ENCODE assay signal across 8 mouse cellular contexts in genomic region chr6:91213287-91214218, GRCm38 (mm10). TPM values are rescaled to one million over a fixed set of nuclear protein-coding genes. Genes with fewer than 3 reads are reported as not detected.
A peak's percentile ranks its signal among the peaks of the same experiment; 100 is the strongest.
DNase-seq lines count a peak whose midpoint lies in the region; ATAC-seq and TF ChIP-seq lines count a peak whose summit lies in the region.

No protein-coding gene starts in this region.

- H3K9ac ChIP-seq in kidney, embryonic 14.5 days (ENCODE audit: low read depth, low read length) = peak overlapping the region; percentile 57
- no peak overlapping the region for H3K9ac ChIP-seq in hindbrain, embryonic 13.5 days
- H3K9ac ChIP-seq in midbrain, embryonic 14.5 days (replicated peaks; ENCODE audit: low read length) = no peak overlapping the region

- no peak for ATAC-seq in kidney, embryonic 14.5 days (ENCODE audit: low FRiP score, low TSS enrichment)
- no peak for ATAC-seq in hindbrain, embryonic 13.5 days (ENCODE audit: low FRiP score)
- no peak for ATAC-seq in midbrain, embryonic 14.5 days (ENCODE audit: low FRiP score, low TSS enrichment)
- ATAC-seq in erythroblast, adult 5-6 weeks (replicated peaks; ENCODE audit: low FRiP score, poor library complexity, severe bottlenecking) = no peak

- H3K4me1 ChIP-seq in kidney, embryonic 14.5 days (ENCODE audit: control insufficient read depth, insufficient read depth, low read length) = peaks cover 20% of the 10 kb centered on the region; the same call in 1 of the 2 replicates
- peaks cover 3% of the 10 kb centered on the region for H3K4me1 ChIP-seq in cortical plate, adult 2 months (ENCODE audit: control insufficient read depth, insufficient read depth, low read length)
- peaks cover 32% of the 10 kb centered on the region for H3K4me1 ChIP-seq in hindbrain, embryonic 13.5 days (replicated peaks)
- peaks cover 8% of the 10 kb centered on the region; the same call in 1 of the 2 replicates for H3K4me1 ChIP-seq in midbrain, embryonic 14.5 days (ENCODE audit: control insufficient read depth, insufficient read depth, low read length)

- H3K27me3 ChIP-seq in kidney, embryonic 14.5 days (ENCODE audit: control insufficient read depth, insufficient read depth, low read length) = 0 out of 2 replicates have a peak, but pooled peaks cover 4% of the 10 kb centered on the region
- peaks cover 27% of the 10 kb centered on the region for H3K27me3 ChIP-seq in hindbrain, embryonic 13.5 days
- H3K27me3 ChIP-seq in midbrain, embryonic 14.5 days (ENCODE audit: control insufficient read depth, insufficient read depth, low read length) = no peaks in the 10 kb centered on the region

- no peaks in the 10 kb centered on the region for H3K9me3 ChIP-seq in kidney, embryonic 14.5 days (ENCODE audit: control insufficient read depth, low read length)
- no peaks in the 10 kb centered on the region for H3K9me3 ChIP-seq in hindbrain, embryonic 13.5 days
- no peaks in the 10 kb centered on the region for H3K9me3 ChIP-seq in midbrain, embryonic 14.5 days (ENCODE audit: control insufficient read depth, low read length)

- H3K36me3 ChIP-seq in kidney, embryonic 14.5 days (ENCODE audit: control insufficient read depth, insufficient read depth, low read length) = no peaks in the 10 kb centered on the region
- no peaks in the 10 kb centered on the region for H3K36me3 ChIP-seq in hindbrain, embryonic 13.5 days
- no peaks in the 10 kb centered on the region for H3K36me3 ChIP-seq in midbrain, embryonic 14.5 days (ENCODE audit: control insufficient read depth, insufficient read depth, low read length)

- H3K27ac ChIP-seq in kidney, embryonic 14.5 days (ENCODE audit: low read depth, low read length) = no peak overlapping the region
- H3K27ac ChIP-seq in cortical plate, adult 2 months (ENCODE audit: insufficient read depth, low read length) = no peak overlapping the region
- H3K27ac ChIP-seq in hindbrain, embryonic 13.5 days = no peak overlapping the region
- H3K27ac ChIP-seq in midbrain, embryonic 14.5 days (replicated peaks; ENCODE audit: low read depth, low read length) = no peak overlapping the region

- peak overlapping the region; percentile 41 for H3K4me3 ChIP-seq in kidney, embryonic 14.5 days (ENCODE audit: low read length)
- H3K4me3 ChIP-seq in cortical plate, adult 2 months (ENCODE audit: insufficient read depth, low read length) = peak overlapping the region; percentile 25
- peak overlapping the region; percentile 36 for H3K4me3 ChIP-seq in hindbrain, embryonic 13.5 days
- H3K4me3 ChIP-seq in midbrain, embryonic 14.5 days (replicated peaks; ENCODE audit: low read depth, low read length) = no peak overlapping the region

- H3K4me2 ChIP-seq in kidney, embryonic 14.5 days (replicated peaks; ENCODE audit: low read depth, low read length) = peak overlapping the region; percentile 67
- H3K4me2 ChIP-seq in hindbrain, embryonic 13.5 days = peak overlapping the region; percentile 52
- peak overlapping the region; percentile 53 for H3K4me2 ChIP-seq in midbrain, embryonic 14.5 days (ENCODE audit: low read length)

- no peak for TF ChIP-seq POLR2A in cortical plate, adult 2 months (IDR thresholded peaks at IDR 0.05; ENCODE audit: extremely low read depth, insufficient read depth, low read length)

- no peak for TF ChIP-seq CTCF in cortical plate, adult 2 months (IDR thresholded peaks at IDR 0.05; ENCODE audit: extremely low read depth, insufficient read depth, low read length)

- DNase-seq in kidney, adult 11 months = no peak
- no peak for DNase-seq in midbrain, embryonic 14.5 days
- DNase-seq in retina, postnatal 1 day = no peak
- DNase-seq in T-cell, adult 2 months (ENCODE audit: low spot score) = no peak

- WGBS in kidney, embryonic 14.5 days = 56% methylated on average over 21 of the region's 21 CpGs
- 67% methylated on average over 21 of the region's 21 CpGs for WGBS in hindbrain, embryonic 13.5 days
- WGBS in midbrain, embryonic 14.5 days = 68% methylated on average over 21 of the region's 21 CpGs

RNA-seq across cellular contexts. Expression of gene Fbln2, which starts 1.3 kb away (rescaled TPM):
- 16.4 and 22.1 TPM in 2 replicates for polyA plus RNA-seq in kidney, embryonic 14.5 days (2014; fragmentation: Nextera tagmentation; extraction: Ambion mirVana)
- 12.8 and 15.0 TPM in 2 replicates for polyA plus RNA-seq in cortical plate, adult 2 months (2012; rRNA removed)
- 27.4 and 32.0 TPM in 2 replicates for polyA plus RNA-seq in hindbrain, embryonic 13.5 days (2015; fragmentation: Nextera tagmentation; extraction: Ambion mirVana)
- 4.8 and 12.0 TPM in 2 replicates for polyA plus RNA-seq in midbrain, embryonic 14.5 days (2014; fragmentation: Nextera tagmentation; extraction: Ambion mirVana)
- not detected in 2 replicates for total RNA-seq in erythroblast, adult 5-6 weeks (2015; ENCODE audit: low replicate concordance)
- not detected in 2 replicates for total RNA-seq in erythroblast, adult 5-6 weeks (2017; ENCODE audit: low replicate concordance)

RNA-seq across cellular contexts. Expression of gene Hdac11, which starts 57.1 kb away (rescaled TPM):
- 11.6 and 14.1 TPM in 2 replicates for polyA plus RNA-seq in kidney, embryonic 14.5 days (2014; fragmentation: Nextera tagmentation; extraction: Ambion mirVana)
- polyA plus RNA-seq in cortical plate, adult 2 months (2012; rRNA removed) = 179 and 185 TPM in 2 replicates
- 33.6 and 34.2 TPM in 2 replicates for polyA plus RNA-seq in hindbrain, embryonic 13.5 days (2015; fragmentation: Nextera tagmentation; extraction: Ambion mirVana)
- 42.1 and 50.3 TPM in 2 replicates for polyA plus RNA-seq in midbrain, embryonic 14.5 days (2014; fragmentation: Nextera tagmentation; extraction: Ambion mirVana)
- total RNA-seq in erythroblast, adult 5-6 weeks (2015; ENCODE audit: low replicate concordance) = 3.8 TPM in 1 of 2 replicates, not detected in the other
- total RNA-seq in erythroblast, adult 5-6 weeks (2017; ENCODE audit: low replicate concordance) = 0.84 and 1.8 TPM in 2 replicates
